Mouse (Mus musculus): ENCODE measurements at regions not wholly inside any gene's neighbourhood (a gene's known extent, or its start where the extent isn't known, plus 50 kb on each side); places are given as distances from the start of the nearest gene placed in this dataset.
A peak's percentile ranks its signal among the peaks of the same experiment; 100 is the strongest.

DNA sequence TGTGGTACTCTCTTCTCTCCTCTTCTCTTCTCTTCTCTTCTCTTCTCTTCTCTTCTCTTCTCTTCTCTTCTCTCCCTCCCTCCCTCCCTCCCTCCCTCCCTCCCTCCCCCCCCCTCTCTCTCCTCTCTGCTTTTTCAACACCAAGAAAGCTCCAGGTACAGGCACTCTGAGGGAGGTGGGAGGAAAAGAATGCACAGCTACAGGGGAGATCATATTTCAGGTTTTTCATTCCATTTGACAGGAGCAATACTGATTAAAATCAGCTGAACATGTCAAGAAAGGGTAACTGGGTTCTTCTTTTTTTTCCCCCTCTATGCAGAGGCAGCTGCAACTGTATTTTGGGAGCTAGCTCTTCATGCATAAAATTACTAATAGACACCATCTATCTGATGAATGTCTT lies 368.8 kb upstream of the Rack1 start:
- no peak for DNase-seq

DNA sequence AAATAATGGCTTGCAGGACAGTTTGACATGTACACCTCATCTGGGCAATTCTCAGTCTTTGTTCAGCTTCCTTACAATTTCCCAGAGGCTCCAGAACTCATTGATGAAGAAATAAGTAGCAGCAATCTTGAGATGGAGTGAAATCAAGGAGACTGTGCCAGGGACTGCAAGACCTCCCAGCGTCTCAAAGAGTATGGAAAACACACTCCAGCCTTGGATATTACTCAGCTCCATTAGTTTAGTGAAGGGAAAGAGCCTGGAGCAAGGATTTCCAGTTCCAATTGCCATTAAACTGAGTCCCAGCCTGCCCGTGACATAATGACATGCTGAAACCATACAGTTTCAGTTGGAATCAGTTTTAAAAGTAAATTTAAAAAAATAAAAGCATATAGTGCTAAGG lies 372.7 kb upstream of the Rack1 start:
- no peak for DNase-seq

DNA sequence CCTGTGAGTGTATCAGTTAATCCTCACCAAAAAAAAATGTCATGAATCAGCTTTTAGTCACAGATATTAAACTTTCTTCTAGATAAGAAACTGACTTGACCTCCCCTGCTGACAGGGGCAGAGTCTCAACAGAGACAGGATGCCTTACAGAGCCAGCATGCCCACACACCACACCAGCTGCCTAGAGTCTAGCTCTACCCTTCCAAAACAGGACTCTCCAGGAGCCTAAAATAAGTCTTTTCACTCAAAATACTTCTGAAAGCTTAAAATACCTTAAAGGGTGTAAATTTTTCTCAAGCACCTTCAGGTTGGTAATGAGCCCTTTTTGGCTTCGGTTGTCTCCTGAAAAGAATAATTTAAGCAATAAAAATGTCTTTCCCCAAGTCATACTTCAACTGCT lies 373.7 kb upstream of the Rack1 start:
- DNase-seq: no peak

DNA sequence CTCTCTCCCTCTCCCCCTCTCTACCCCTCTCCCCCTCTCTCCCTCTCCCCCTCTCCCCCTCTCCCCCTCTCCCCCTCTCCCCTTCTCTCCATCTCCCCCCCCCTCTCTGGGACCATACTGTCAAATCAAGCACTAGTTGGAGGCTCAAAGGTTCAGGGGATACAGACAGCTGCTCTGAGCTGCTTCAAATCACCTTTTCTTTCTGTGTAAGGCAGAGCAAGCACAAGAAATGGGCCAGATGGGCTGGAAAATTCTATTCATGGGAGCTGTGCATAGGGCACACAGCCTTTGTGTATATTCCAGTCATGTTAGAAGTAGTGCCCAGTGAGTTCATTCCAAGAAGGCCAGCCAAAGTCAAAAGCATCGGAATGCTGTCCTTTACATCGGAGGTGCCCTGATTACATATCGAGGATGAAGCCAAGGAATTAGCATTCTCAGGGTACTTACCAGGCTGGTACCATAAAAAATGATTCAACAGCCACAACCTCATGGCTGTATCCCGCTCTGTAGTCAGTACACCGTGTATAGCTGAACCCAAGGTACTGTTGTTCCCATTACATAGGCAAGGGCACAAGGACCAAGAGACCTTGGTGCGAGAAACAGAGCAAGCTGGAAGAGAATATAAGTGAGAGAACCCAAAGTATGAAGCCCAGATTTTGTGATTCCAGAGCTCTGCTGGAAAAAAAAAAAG lies 381.9 kb upstream of the Rack1 start:
- no peak for DNase-seq

DNA sequence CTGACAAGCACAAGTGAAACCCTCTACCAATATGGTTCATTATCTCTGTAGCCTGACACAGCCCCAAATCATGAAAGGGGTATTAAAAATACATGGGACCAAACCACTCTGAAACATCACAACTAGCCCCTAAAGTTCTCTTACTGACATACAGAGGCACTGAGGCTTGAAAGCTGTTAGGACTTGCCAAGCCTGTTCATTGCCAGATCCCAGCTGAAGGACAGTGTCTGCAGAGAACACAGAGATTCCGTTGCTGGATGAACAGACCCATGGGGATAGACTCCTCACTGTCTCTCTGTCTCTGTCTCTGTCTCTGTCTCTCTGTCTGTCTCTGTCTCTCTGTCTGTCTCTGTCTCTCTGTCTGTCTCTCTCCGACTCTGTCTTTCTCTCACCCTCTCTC lies 382.5 kb upstream of the Rack1 start:
- no peak for DNase-seq

DNA sequence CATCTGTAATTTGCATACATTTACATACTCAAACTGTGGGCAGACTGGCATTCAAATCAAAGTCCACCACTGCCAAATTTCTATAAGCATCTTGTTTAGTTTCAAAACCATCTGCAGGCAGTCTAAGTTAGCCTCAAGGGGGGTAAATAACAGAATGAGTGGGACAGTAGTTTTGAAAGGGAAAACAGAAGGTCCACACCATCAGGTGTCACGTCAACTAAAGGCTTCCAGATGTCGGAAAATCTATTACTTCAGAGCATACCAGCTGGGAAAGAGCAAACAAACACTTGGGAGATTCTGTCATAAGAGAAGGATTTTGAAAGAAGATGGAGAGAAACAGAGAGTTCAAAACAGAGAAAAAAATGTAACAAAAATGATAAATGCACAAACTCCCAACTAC lies 402.1 kb upstream of the Rack1 start:
- no peak for DNase-seq

DNA sequence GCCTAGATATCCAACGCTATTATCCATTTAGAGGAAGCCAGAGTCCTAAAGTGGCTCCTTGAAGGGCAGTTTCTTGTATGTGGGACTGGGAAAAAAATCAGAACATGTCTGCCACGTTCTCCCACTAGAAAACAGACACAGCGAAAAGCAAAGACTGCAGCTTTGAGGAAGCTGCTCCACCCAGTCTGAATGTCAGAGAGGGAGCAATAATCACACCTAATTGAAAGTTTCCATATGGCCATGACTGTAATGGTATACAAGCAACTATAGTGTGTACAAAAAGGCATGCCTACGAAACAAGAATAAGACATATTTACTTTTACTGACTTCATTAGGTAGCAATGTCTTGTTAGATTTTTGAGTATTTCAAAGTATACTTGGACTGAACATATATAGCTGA lies 392.7 kb upstream of the Sgcd start:
- DNase-seq: no peak

DNA sequence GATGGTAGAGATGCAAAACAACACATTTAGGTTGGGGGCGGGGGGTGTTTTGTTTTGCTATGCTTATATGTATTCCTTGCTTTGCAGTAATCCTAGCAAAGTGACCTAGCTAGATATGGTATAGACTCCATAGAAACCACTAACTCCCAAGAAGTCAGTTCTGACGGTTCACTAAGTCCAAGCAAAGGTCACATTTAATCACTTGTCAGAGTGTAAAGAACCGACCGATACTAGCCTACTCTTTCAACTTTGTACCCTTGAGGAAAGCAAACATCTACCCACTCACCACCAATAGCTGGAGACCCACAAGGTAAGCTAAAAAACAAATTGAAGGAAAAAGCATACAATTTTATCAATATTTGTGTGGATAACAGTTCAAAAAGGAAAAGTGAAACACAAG lies 389.3 kb upstream of the Sgcd start:
- DNase-seq: no peak

DNA sequence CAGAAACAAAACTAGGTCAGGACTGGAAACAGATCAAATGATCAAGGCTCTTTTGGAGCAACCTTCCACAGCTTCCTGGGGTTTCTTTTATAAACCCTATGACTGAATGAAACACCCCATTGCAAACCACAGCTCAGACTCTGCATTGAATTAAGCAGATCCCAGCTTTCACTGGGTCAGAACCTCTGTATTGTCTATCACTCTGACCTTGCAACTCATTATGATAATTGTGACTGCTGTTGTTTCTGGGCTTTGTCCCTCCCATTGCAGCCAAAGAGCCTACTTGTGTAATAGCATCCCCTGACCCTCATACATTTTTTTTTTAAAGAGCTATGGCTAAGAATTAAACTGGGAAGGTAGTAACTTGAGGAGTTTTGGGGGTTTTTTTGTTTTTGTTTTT lies 388.5 kb upstream of the Sgcd start:
- no peak for DNase-seq

DNA sequence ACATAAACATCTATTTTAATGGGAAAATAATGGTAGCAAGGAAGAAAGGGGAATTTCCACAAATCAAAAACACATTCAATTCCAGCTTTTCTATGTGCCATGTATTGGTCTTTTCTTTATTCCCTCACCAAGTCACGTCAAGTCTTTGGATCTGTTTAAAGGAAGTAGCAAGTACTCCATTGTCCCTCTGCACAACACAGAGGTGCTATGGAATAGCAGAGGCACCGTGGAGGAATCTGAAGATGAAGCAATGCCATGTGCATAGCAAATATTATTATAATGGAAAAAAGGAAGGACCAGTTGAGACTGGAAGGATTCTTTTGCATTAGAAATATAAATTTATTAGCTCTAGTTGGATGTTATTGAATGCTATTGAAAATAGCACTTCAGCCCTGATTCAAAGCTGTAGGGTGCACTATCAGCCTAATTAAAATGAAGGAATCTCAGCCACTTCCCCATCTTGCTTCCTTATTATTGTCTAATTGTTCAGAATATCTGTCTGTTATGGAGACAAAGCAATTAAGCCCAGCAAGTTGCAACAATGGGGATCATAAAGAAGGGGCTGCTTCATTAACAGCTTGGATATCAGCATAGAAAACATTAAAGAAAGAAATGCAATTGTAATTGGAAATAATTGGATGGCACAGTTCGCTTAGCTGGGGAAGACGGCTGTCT lies 362.7 kb upstream of the Sgcd start:
- no peak for DNase-seq

DNA sequence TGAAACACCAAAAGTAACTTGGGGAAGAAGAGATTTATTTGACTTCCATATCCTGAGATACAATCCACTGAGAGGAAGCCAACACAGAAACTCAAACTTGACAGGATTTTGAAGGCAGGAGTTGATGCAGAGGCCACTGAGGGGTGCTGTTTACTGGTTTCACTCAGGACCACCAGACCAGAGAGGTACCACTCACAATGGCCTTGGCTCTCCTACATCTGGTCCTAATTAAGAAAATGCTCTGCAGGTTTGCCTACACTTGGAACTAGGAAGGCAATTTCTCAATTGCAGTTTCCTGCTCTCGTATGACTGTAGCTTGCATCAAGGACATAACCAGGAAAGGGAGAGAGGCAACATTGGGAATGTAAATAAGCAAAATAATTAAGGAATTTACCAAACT lies 325.7 kb upstream of the Sgcd start:
- no peak for DNase-seq

DNA sequence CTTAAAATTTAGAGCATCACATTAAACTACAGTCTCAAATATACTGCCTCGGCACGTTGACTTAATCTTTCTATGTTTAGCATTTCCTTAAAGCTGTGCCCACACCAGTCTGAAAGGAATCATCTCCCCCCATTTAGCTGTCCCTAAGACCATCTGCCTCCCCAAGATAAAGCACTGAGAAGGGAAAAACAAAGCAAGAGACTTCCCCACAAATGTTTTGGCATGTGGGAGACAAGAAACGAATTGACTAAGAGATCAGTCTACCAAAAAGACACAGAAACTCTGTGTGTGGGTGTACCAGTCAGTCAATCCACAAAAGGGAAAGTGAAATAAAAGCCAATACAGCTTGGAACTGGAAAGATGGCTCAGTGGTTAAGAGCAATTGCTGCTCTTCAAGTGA lies 306.6 kb upstream of the Sgcd start:
- no peak for DNase-seq

DNA sequence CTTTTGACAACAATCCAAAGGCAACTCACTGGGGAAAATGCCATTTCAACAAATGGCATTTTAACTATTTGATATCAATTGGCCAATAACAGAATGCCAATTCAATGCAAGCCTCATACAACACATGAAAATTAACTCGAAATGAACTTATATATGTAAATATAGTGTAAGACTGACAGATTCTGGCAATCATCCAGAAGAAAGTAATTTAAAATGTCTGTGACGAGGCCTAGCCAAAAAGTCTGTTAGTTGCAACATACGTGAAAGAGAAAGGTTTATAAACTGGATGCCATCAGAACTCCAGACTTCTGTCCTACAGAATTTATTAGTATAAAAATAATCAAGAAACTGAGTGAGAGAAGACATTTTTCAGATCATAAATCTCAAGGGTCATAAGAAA lies 273.7 kb upstream of the Sgcd start:
- DNase-seq: no peak

DNA sequence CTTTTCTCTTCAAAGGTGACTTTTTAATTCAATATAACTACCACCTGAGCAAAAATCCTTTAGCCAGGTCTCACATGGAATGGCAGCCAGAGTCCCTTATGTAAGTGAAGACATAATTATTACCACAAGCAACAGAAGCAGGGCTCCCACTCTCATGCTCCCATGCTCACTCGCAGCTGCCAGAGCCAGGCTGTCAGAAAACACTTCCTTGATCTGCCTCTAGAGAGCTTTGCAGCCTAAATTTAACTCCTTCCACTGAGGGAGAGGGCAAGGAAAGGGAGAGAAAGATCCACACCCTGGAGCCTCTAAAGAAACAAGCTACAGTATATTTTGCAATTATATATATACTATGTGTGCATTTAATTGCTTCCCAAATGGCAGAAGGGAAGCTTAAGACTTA lies 272.3 kb upstream of the Sgcd start:
- DNase-seq: no peak

DNA sequence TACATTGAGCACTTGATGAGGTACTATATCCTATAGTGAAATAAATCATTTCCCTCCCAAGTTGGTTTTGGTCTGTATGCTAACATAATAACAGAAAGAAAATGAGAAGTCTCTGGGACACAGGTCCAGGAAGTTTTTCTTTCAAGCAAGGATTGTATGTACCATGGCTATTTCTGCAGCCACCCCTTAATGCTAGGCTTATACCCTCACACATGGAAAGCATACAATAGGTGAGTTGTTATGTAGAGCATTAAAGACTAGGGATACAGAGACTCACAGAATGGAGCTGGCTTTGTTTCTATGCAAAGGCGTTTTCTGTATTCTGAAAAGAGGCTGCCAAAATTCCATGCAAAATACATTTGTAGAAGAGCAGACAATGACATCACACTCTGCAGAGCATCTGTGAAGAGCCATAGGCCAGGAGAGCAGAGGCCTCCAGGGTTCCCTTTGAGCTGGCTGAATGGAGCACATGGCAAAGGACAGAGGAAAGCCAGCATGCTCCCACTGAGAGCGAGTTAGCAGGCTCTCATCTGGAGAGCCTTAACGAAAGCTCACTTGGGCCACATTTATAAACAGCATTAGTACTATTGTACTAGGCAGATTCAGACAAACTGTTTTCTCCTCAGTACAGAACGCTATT lies 262.0 kb upstream of the Sgcd start:
- peak; percentile 21 to 40 for DNase-seq

DNA sequence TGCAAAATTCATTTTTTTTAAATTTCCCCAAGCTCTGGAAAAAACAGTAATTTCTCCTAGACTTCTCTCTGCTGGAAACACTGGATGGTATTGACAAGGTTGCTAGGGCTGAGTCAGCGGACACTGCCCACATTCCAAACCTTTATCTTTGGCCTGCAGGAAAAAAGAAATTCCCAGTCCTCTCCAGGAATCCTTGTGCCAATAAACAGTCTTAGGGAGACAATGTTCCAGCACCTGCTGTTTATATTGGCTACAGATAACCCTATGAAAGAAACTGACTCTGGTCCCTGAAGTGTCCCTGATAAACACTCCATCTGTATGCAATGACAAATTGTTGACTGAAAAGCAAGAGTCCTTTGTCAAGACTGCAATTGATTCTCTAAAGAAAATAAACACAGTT lies 260.5 kb upstream of the Sgcd start:
- peak; percentile 57 to 81 for DNase-seq

DNA sequence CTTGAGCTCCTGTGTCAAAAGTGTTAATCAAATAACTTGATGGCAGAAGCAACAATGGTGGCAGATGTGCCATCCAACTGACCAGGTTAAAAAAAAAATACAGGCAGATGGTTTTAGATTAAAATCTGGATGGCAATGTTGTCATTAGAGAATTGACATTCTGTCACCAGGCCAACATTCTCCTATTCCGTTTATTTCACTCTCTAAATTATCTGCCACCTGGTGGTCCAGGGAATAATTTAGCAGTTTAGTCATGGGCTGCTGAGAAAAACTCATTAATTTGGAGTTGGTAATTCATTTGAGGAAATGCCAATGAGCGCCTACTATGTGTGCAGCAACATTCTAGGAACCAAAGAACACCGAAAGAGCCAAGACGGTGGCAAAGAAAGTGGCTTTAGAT lies 232.4 kb upstream of the Sgcd start:
- DNase-seq: no peak

DNA sequence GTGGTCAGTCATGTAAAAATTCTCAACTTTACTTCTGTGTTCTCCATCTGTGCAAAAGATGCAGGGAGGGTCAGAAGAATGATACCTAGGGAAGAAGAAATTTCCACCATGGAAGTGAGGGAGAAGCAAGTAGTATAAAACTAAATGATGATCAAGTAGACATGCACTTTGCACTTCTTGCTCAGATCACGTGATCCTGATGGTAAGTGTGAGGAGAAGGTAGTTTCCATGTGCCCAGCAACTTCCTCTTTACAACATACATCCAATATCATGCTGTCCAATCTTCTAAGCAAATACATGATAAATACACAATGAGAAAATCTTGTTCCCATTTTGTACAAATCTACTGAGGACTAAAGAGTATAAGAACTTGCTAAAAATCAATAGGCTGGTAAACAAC lies 230.4 kb upstream of the Sgcd start:
- DNase-seq: no peak

DNA sequence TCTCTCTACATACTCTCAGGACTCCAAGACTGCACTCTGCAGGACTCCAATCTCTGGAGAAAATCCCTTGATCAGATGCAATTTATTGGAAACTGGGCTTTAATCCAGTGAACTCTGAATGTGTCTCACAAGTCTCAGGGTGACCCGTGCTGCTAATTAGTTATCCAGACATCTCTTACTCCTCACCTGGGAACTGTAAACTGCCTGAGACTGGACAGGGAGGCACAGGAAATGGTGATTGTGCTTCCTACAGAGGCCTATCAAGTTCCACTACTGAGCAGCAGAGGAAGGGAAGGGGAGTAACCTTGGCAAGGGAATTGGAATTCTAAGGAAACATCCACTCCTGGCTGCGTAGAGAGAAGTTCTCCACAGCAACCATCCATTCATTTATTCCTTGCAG lies 228.0 kb upstream of the Sgcd start:
- peak in 1 of 2 experiments; percentile 1 for DNase-seq

DNA sequence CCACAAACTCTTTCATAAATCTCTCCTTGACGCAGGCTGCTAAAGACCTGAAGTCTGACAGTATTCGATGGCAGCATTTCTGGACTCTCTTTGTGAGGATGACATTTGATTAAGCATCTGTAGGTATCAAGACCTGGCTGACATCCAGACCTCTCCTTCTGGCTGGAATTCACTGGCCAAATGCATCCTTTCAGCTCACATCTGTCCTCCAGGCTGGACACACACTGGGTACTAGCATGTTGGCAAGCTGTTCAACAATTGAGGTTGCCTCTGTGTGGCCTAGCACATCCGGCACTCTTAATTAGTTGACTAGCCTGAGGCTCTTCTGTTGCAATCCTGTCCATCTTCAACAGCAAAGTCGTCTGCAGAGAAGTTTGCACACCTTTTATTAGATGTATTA lies 197.8 kb upstream of the Sgcd start:
- DNase-seq: no peak

DNA sequence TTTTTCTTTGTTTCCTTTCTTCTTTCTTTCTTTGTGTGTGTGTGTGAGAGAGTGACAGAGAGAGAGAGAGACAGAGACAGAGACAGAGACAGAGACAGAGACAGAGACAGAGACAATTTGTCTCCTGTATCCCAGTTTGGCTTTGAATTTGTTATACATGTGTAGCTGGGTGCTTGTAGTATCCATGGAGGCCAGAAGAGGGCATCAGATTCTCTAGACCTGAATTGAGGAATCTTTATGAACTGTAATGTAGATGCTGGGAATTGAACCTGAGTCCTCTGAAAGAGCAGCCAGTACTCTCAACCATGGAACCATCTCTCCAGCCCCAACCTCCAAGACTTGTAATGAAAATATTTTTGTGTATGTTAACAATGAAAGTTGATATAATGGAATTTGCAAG lies 190.2 kb upstream of the Sgcd start:
- DNase-seq: peak in 1 of 2 experiments; percentile 10

DNA sequence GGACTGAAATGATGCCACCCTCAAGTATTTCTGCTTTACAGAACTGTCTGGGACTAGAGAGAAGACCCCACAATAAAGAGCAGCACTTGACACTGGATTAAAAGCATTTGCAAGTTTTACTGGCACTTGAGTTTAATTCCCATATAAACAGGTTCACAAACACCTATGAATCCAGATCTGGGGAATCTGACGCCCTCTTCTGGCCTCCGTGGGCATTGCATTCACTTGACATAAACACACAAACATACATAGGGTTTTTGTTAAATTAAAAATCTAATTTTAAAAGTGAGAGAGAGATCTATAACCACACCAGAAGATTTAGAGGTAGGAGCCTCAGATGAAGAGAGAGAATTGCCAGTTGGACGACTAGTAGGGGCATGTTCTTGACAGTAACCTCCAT lies 189.4 kb upstream of the Sgcd start:
- DNase-seq: no peak

DNA sequence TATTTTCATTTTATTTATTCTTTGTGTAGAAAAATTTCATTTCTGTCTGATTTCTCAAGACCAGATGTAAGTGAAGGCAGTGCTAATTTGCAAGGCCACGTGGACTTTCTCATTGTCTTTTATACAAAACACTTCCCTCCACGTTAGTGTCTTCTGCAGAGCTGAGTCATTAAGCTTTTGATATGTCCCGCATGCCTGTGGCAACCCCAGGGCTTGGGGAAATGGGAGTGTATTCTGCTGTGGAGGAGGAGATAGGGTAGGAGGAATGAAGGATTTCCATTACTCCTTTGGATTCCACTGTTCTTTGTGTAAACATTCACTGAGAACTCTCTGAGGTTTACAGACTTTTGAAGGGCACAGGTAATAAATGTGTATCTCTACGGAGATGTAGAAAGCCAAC lies 187.7 kb upstream of the Sgcd start:
- DNase-seq: no peak

DNA sequence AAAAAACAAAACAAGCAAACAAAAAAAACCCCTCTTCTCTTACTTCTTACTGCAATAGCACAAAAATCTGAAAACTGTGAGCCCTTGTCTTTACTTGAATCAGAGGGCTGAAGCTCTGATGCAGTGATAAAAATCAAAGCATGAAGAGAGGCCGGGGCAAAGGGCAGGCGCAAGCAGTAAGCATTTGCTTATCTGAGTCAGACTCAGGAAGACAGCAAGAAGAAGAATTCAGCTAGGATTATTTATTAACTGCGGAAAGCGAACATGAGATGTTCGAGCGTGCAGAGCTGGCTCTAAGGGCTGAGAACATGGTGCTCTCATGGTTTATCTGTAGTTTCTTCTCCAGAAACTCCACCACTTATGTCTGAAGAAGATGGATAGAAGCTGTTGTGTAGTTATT lies 163.4 kb upstream of the Sgcd start:
- no peak for DNase-seq

Data from heart, adult 18-20 months (tissue).